Mouse (Mus musculus) left cerebral cortex, adult 18-20 months (tissue): ENCODE measurements around the gene Fas. TPM values are rescaled to one million over a fixed set of nuclear protein-coding genes. Genes with fewer than 3 reads are reported as not detected.

Experiments used
- DNase-seq, 2 experiments: peaks; one replicate each; pipeline ENCODE4 v3.0.0; 2021 to 2022; ENCODE audit warnings: low spot score in 2 of 2, mixed read lengths in 1 of 2
- total RNA-seq, 2 experiments: library from RNA; stranded (reverse); gene quantifications; 2 replicates each; pipeline ENCODE4 v1.2.3; 2021

Fas gene
- total RNA-seq, 2 experiments from 2014 or later: 1.6 to 1.9 TPM

DNA sequence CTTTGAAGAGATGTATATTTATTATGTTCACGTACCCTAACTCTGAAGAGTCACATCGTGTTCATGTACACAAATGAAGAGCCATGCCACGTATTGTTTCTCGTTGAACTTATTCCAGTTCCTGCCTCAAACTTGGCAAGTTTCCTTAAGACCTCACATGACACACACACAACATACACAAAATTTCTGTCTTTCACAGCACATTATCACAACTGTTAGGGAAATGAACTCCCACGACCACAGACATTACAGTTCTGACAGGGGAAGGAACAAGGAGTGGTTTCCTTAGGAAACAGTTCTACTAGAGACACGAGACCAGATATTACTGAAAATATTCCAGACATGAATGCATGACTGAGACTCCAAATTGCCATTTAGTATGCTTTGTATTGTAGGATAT is 6.9 kb upstream of the Fas start:
- no peak for DNase-seq

DNA sequence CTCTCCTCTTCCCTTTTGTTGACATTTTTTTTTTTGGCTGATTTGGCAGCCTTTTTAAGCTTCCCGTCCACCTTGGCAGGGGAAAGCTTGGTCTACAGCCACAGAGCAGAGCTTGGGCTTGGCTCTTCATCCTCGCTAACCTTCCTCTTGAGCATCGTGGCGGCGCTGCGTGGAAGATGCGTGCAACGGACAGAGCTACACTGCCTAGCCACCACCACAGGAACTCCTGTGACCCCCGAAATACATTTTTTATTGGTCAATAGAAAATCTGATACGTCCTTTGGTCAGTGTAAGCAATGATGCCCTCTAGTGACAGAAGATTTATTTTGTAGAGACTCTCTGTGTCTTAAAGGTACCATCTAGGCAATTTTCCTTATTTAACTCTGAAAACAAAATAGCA is 6.1 kb upstream of the Fas start:
- no peak for DNase-seq

- no peak for DNase-seq
These were observed 5.6 kb upstream of the Fas start for GRCm38 (mm10) chr19:34284826-34285225.

DNA sequence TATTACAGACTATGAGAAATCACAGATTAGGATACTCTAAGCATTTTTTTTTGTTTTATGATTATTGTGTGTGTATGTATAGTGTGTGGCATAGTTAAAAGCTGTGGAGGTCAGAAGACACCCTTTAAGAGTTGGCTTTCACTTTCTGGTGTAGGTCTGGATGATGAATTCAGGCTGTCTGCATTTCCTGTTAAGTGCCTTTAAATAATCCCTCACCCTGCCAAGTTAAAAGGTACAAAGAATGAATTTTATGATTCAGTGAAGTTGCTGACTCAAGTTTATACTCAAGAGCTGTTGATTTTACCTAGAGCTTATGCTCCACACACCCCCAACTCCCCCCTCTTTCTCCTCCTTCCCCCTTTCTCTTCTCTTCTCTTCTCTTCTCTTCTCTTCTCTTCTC is 3.2 kb upstream of the Fas start:
- no peak for DNase-seq

GRCm38 (mm10) chr19:34287656-34288415 is 2.6 kb upstream of the Fas start:
- no peak for DNase-seq

DNA sequence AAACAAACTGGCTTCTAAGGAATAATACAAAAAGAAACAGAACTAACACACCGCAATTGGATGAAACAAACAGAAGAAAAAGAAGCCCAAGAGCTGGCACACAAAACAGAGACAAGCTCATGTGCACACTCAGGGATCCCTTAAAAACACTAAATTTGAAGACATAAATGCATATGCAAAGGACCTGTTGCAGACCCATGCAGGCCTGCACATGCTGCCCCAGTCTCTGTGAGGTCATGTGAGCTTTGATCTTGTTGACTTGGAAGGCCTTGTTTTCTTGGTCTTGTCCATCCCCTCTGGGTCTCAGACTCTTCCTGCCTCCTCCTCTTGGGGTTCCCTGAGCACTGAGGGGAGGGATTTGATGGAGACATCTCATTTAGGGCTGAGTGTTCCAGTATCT is 1.8 kb upstream of the Fas start:
- no peak for DNase-seq

DNA sequence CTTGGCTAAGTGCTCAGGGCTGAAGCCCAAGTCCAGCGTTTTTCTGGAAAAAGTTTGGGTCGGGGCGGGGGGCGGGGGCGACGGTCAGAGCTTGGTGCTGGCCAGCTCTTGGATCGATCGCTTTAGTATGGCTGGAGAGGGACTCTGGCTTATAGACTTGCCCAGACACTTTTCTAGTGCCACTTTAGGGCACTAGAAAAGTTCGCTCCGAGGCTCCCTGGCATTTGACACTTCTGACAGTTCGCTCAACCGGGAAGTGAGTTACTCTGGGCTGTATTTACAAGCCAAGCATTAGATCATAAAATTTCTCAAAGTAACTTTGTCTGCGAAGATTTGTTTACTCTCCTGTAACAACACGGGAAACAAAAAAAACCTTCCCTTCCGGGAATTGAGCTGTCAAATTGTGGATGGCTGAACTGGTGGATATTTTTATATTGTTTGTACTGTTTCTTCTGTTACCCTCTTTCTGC is 441 bp downstream of the Fas start:
- no peak for DNase-seq

DNA sequence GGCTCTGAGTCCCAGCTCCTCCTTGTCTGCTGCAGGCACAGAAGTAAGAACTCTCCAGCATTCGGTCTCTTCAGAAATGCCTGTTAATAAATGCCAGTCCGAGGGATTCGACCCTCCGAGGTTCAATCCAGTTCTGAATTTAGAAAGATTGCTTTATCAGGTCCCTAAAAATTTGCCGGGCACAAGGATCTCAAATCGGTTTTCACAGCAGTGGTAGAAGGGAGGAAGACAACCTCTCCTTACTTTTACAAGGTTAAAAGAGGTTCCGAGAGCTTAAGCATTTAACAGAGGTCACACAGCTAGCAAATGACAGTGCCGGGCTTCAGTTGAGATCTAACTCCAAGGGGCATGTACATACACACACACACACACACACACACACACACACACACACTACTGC is 913 bp downstream of the Fas start:
- DNase-seq: no peak

GRCm38 (mm10) chr19:34291956-34292355 is 1.5 kb downstream of the Fas start:
- no peak for DNase-seq

DNA sequence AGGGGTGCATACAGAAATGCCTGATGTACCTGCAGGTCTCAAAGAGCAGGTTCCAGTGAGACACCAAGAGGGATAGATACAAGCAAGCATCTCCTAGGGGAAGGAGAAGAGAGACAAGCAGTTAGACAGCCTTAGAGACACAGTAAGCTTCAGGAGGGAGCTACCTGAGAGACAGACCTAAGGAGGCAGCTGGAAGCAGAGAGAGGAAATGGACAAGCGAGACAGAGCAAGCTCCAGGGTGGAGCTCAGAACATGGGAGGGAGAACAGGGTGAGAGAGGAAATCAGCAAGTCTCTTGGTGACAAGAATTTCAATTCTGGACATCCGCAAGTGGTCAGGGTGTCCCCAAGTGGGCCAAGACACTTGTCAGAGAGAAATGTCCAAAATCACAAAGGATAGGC is 2.2 kb downstream of the Fas start:
- DNase-seq: no peak

DNA sequence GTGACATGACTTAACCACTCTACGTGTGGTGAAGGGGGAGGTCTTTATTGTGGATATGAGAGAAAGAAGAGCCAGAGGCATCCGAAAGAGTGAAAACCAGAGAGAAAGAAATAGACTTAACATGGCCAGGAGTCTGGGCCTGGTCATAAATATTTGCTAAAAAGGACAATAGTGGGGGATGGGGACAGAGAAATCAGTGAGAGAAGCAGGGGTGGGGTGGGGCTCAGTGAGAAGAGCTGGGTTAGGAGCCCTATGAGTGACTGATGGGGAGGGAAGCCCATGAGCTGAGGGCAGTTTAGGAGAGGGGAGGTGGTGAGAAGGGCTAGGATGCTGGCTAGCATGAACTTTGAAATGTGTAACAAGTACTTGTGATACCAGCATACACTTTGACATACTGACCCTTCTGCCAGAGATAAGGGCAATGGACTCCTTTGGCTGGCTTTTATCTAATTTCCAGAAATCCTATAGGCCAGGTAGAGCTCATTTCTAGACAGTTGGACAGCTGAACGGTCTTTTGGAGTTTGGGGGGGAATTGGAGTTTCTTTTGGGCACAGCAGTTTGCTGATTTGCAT is 3.0 kb downstream of the Fas start:
- no peak for DNase-seq

DNA sequence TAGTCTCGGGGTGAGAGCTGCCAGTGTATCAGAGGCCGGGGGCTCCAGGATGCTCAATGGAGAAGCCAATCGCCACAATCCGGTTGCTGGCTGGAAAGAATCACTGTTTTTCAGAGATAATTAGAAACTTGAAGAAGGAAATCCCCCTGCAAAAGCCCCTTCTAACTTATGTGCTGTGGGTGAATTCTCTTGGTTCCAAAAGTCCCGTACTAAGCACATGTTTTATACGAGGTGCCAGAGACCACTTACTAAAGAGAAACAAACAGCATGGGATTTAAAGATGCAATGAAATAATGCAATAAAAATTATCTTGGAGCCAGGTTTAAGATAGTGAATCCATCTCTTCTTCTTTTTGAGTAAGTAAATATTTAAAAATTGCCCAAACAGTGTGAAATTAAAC is 5.0 kb downstream of the Fas start:
- no peak for DNase-seq

DNA sequence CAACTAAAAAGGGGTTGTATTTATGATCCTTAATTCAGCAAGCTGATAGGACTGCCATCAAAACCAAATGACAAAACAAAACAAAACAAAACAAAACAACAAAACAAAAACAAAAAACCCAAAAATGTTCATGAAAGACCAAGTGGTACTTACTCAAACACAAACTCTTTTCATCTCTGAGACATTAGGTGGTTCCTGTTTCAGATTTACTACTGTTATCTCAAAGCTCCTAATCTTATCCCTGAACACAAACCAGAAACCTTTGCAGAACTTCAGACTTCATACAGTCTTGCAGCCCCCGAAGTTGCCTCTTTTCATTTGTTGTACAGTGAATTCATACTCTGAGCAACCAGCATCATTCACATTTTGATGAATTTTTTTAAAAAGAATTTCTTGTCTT is 8.1 kb downstream of the Fas start:
- DNase-seq: no peak

DNA sequence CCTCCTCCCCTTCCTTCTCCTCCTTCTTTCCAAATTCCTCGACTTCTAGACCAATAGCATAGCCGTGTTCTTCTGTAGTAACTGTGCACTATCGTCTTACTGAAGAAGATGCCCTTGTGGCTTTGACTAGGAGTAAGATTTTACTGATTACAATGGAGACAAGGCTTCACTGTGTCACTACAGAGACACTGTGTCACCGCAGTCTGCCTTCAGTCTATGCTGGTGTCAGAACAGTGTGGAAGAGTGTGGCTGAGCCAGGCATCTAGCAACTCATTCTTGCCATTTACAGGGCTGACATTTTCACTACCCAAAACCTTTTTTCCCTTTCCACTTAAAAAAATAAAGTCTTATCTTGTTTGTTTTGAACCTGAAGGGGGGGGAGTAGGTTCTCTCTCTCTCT is 8.8 kb downstream of the Fas start:
- DNase-seq: no peak

DNA sequence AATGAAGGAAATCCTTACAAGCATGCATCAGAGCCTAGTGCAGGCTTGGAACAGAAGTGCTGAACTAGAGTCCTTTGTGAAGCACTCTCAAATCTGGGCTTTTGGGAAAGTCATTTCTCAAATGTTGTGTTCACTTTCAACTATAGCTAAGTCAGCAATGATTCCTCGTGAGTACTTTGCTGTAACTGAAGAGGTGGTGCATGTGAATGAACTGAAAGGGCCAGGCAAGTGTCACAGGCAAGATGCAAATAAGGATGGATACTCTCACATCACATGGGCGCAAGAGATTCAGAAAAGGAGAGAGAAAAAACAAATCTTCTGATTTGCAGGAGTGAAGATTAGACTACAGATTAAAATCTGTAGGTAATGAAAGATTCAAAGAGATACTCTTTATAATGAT is 10.0 kb downstream of the Fas start:
- DNase-seq: no peak

- DNase-seq: no peak
These were observed 14.5 kb downstream of the Fas start for GRCm38 (mm10) chr19:34304917-34305316.

DNA sequence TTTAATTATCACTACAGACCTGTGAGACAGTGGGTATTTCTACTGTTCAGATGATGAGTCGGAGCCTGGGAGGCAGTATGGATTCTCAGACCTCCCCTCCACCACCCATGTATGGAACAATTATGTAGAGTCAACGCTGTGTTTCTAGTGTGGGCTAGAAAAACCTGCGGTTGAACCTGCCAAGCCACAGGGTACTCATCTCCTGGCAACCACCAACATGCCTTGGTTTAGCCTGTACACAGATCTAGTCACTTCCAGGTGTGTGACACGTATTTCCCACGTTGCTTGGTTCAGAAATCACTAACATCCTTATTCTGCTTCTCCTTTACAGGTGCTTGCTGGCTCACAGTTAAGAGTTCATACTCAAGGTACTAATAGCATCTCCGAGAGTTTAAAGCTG is 16.3 kb downstream of the Fas start:
- DNase-seq: no peak

- DNase-seq: no peak
These were observed 21.8 kb downstream of the Fas start for GRCm38 (mm10) chr19:34312151-34312728.

GRCm38 (mm10) chr19:34328051-34328450 is 37.6 kb downstream of the Fas start:
- DNase-seq: no peak

GRCm38 (mm10) chr19:34334300-34334699 is 43.8 kb downstream of the Fas start:
- peak; percentile 56 to 71 for DNase-seq

DNA sequence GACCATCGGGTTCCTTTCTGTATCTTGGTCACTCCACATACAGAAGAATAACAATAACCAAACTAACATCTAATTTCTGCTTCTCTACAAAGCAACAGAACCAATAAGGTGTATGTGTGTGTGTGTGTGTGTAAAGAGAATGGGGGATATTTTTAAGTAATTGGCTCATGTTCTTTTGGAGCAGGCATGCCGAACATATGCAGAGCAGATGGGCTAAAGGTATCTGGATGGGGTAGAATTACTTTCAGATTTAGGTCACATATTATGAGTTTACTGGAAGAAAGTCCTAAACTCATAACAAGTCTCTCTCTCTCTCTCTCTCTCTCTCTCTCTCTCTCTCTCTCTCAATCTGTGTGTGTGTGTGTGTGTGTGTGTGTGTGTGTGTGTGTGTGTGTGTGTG is 54.2 kb downstream of the Fas start:
- no peak for DNase-seq

DNA sequence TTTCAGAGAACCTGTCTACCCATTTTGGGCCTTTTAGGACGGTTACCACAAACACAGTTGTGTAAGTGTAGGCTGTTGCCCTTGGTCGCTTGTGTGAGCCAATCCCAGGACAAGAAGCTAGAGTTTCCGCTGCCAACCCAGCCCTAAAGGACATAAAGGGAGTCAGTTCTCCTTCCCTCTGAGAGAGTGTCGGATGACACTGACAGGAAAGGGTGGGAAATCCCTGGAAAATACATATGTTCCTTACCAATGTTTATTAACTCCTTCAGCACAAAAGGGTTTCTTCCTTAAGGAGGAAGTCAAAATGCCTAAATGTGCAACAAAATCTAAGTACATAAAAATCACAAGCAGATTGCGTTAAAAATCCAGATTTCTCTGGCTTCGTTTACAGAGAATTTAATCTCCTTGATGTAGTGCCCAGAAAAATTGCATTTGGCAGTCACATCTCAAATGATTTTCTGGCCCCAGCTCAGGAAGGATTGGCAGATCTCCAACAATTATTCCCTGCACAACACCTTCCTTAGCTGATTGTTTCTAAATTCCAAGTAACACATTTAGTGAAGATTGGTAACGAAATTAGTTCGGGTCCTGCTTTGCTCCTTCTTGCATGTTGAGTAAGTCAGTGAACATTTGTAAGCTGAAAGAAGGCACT is 55.3 kb downstream of the Fas start:
- no peak for DNase-seq
